13 mouse cellular contexts compared by ENCODE assay signal in the genomic region with DNA sequence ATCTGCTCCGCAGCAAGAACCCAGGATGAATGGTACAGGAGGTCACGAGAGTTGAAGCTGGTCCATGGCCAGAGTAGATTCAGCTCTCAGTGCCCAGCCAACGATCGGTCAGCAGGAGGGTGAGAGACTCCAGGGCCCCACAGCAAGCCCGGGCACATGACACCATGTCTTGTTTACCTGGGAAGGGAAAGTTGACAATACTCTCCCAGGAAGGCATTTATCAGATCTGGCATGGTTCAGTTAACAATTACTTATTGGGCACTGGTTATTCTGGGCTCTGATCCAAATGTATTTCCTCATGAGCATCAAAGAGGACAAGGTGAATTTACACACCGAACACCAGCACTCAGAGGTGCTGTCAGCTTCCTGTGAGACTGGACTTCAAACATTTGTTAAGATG. TPM values are rescaled to one million over a fixed set of nuclear protein-coding genes. Genes with fewer than 3 reads are reported as not detected.
DNase-seq lines count a peak whose midpoint lies in the region; ATAC-seq and TF ChIP-seq lines count a peak whose summit lies in the region.
"Had no signal": no experiment of that assay in that cellular context is flagged by ENCODE, and none has a peak within 500 bp of the region (broad histone marks: within the 10 kb centered on the region; RNA-seq: fewer than 3 reads in every experiment).

No protein-coding gene starts in this region.

- no peak overlapping the region for H3K27ac ChIP-seq in kidney, adult 2 months (ENCODE audit: insufficient read depth, low read depth, low read length)
- no peak overlapping the region for H3K27ac ChIP-seq in liver, embryonic 14.5 days
- H3K27ac ChIP-seq: hindbrain, embryonic 15.5 days; limb, embryonic 10.5 days had no signal

- H3K27me3 ChIP-seq in kidney, adult 2 months (replicated peaks; ENCODE audit: control insufficient read depth, insufficient read depth, low read length), result no peaks in the 10 kb centered on the region
- no peaks in the 10 kb centered on the region for H3K27me3 ChIP-seq in liver, embryonic 14.5 days (ENCODE audit: control insufficient read depth, insufficient read depth, low read length)
- H3K27me3 ChIP-seq: hindbrain, embryonic 15.5 days had no signal

- H3K9ac ChIP-seq in liver, embryonic 14.5 days (replicated peaks), result no peak overlapping the region
- H3K9ac ChIP-seq: hindbrain, embryonic 15.5 days had no signal

- peak; percentile 81 for DNase-seq in kidney, adult 2 months
- DNase-seq in kidney, postnatal 4 days, result no peak
- DNase-seq in cerebellum, postnatal 25 days, result peak; percentile 58 to 62
- DNase-seq in liver, embryonic 14.5 days (ENCODE audit: low read depth in 3 of 3, low spot score in 3 of 3), result no peak
- DNase-seq in spleen, adult 12 weeks (ENCODE audit: low spot score), result no peak
- no peak for DNase-seq in ovary, postnatal 14 days (ENCODE audit: low spot score)
- DNase-seq: adrenal gland, postnatal 14 days; midbrain, embryonic 14.5 days; retina, postnatal 1 day; thymus, adult 2 months had no signal

- TF ChIP-seq CTCF in kidney, adult 2 months (conservative IDR thresholded peaks at IDR 0.05; ENCODE audit: insufficient read depth, insufficient read length, low read depth, low read length), result no peak
- TF ChIP-seq CTCF in liver, embryonic 14.5 days (IDR thresholded peaks at IDR 0.05; ENCODE audit: low read depth), result no peak

- peak; percentile 47; the same call in 1 of the 2 replicates for ATAC-seq in cerebellum, adult (ENCODE audit: insufficient number of reproducible peaks, low FRiP score, low TSS enrichment)
- peak; percentile 21; the same call in 1 of the 2 replicates for ATAC-seq in liver, embryonic 14.5 days (ENCODE audit: insufficient read depth)

- H3K4me2 ChIP-seq in liver, embryonic 14.5 days (ENCODE audit: low read depth), result no peak overlapping the region
- H3K4me2 ChIP-seq: hindbrain, embryonic 15.5 days had no signal

- 24% methylated on average over 6 of the region's 6 CpGs for WGBS in kidney, adult 2 months
- 64% methylated on average over 6 of the region's 6 CpGs for WGBS in liver, embryonic 14.5 days (ENCODE audit: insufficient replicate concordance)

- H3K9me3 ChIP-seq in liver, embryonic 14.5 days (ENCODE audit: control insufficient read depth, low read length), result no peaks in the 10 kb centered on the region
- H3K9me3 ChIP-seq: hindbrain, embryonic 15.5 days; limb, embryonic 10.5 days had no signal

- TF ChIP-seq POLR2A in kidney, adult 2 months (IDR thresholded peaks at IDR 0.05; ENCODE audit: low read depth, low read length), result no peak

- H3K4me3 ChIP-seq in kidney, adult 2 months (ENCODE audit: insufficient read depth, low read depth, low read length), result no peak overlapping the region
- H3K4me3 ChIP-seq in liver, embryonic 14.5 days (ENCODE audit: insufficient read depth in 1 of 2, low read depth in 2 of 2, low read length in 2 of 2), result no peak overlapping the region
- H3K4me3 ChIP-seq: hindbrain, embryonic 15.5 days; limb, embryonic 10.5 days had no signal

- no peak for TF ChIP-seq EP300 in liver, embryonic 14.5 days (IDR thresholded peaks at IDR 0.05; ENCODE audit: low read depth)

- peaks cover 3% of the 10 kb centered on the region; the same call in 1 of the 2 replicates for H3K4me1 ChIP-seq in kidney, adult 2 months (ENCODE audit: control insufficient read depth, insufficient read depth, low read length)
- H3K4me1 ChIP-seq in liver, embryonic 14.5 days (replicated peaks; ENCODE audit: control insufficient read depth in 2 of 2, insufficient read depth in 2 of 2, low read length in 1 of 2), result peaks cover 8 to 18% of the 10 kb centered on the region in 2 experiments; a peak in 3 of 4 replicates
- H3K4me1 ChIP-seq: hindbrain, embryonic 15.5 days had no signal

- no peaks in the 10 kb centered on the region for H3K36me3 ChIP-seq in kidney, adult 2 months (ENCODE audit: control insufficient read depth, insufficient read depth, low read length)
- H3K36me3 ChIP-seq in liver, embryonic 14.5 days (replicated peaks; ENCODE audit: control insufficient read depth, insufficient read depth, low read depth), result no peaks in the 10 kb centered on the region
- H3K36me3 ChIP-seq: hindbrain, embryonic 15.5 days; limb, embryonic 10.5 days had no signal

RNA-seq across cellular contexts. Expression of a gene that starts 38.5 kb away (rescaled TPM):
- polyA plus RNA-seq in kidney, adult 2 months (2012; rRNA removed), result 30.8 and 31.3 TPM in 2 replicates
- 1.0 and 1.4 TPM in 2 replicates for polyA plus RNA-seq in liver, embryonic 14.5 days (2012; rRNA removed)
- 1.9 and 2.3 TPM in 2 replicates for polyA plus RNA-seq in liver, embryonic 14.5 days (2014; fragmentation: Nextera tagmentation; extraction: Ambion mirVana)

Comparison
In these comparisons a context has a peak if more than half of its experiments do, and no peak if none do; other contexts are left out.
1. DNase-seq: peak in kidney, adult 2 months (single experiment) and cerebellum, postnatal 25 days (2 of 2); none in kidney, postnatal 4 days (0 of 2), liver, embryonic 14.5 days (0 of 3), spleen, adult 12 weeks (single experiment) and ovary, postnatal 14 days (single experiment).